Mouse (Mus musculus) T-helper 17 cell (primary cell): ENCODE measurements around the gene Map3k4.
"Not testable (repeated sequence)": the region's sequence is repeated elsewhere in the genome, so short reads cannot be mapped to it uniquely, and the experiment has no call there.

Experiments used
- in situ Hi-C, 2 experiments: fragments of 300-600 bp; cut with MboI, MseI; formaldehyde crosslinking; loops; 1 replicate in 1 of 2; 2 replicates in 1 of 2; pipeline ENCODE4 v1.15.1; 2025; ENCODE audit warnings: high pct_unique_total_duplicates in 2 of 2

Map3k4 gene

DNA sequence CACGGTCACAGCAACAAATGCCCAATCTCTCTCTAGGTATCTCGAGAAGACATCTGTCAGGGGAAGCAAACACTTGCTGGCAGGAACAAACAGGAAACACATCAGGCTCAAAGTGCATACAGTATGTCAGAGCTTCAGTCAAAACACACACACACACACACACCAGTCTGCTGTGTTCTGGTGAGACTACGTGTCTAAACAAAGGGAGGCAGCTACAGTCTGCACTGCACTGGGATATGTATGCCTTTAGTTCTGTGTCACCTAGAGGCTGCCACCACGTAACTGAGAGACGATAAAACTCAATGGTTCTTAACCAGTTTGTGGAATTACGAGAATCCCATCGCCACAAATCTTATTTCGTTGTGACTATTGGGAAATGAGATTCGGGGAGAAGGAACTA lies 88.8 kb downstream of the Map3k4 start:
- in situ Hi-C loops = loop anchor here in 1 of 2 experiments (5.0 kb wide), 1 partner anchor 143 kb away; no protein-coding TSS in a partner anchor

DNA sequence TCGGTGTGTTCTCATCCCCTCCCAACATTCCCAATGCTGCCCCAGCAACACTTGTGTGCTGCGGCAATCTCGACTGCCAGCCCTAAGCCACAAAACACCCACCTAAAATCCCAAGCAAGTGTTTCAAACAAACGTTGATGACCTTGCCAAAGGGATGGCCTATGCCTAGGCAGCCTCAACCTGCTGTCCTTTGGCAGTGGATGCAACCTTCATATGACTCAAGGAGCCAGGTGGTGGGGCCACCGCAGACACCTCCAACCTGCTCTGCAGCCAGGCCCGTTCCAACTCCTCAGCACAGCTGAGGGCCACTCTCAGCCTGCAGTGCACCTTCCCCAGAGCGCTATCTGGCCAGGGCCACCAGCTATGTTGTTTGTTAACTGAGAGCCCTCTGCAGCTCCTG lies 90.1 kb downstream of the Map3k4 start:
- in situ Hi-C loops = loop anchor here in 1 of 2 experiments (5.0 kb wide), 1 partner anchor 144 kb away; no protein-coding TSS in a partner anchor

- in situ Hi-C loops = loop anchor here in 1 of 2 experiments (5.0 kb wide), 1 partner anchor 144 kb away; no protein-coding TSS in a partner anchor
These were observed 90.6 kb downstream of the Map3k4 start for GRCm38 (mm10) chr17:12228001-12228400.

GRCm38 (mm10) chr17:12226551-12226950 lies 92.0 kb downstream of the Map3k4 start:
- in situ Hi-C loops = loop anchor here in 1 of 2 experiments (5.0 kb wide), 1 partner anchor 146 kb away; no protein-coding TSS in a partner anchor

- in situ Hi-C loops = loop anchor here in 1 of 2 experiments (5.0 kb wide), 1 partner anchor 147 kb away; no protein-coding TSS in a partner anchor
These were observed 93.4 kb downstream of the Map3k4 start for GRCm38 (mm10) chr17:12225227-12225626.

GRCm38 (mm10) chr17:12224551-12224950 lies 94.0 kb downstream of the Map3k4 start:
- in situ Hi-C loops = not testable (repeated sequence)

GRCm38 (mm10) chr17:12224145-12224544 lies 94.5 kb downstream of the Map3k4 start:
- in situ Hi-C loops = no loop called here

GRCm38 (mm10) chr17:12223682-12224081 lies 94.9 kb downstream of the Map3k4 start:
- in situ Hi-C loops = no loop called here

DNA sequence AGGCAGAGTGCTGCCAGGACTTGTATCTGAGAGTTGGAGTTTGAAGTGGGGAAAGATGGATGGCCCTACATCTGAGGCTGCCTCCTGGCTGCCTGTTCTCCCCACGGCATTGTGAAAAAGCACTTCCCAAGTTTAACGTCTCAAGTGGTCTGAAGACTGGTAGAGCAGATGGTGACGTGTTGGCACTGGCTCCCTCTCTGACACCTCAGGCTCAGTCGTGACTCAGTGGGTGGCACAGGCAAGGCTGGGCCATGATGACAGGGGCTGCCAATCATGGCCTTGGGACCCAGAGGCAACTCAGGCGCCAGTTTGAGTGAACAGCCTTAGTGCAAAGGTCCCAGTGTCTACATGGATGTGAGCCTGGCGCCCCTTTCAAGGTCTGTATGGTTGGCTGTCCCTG lies 96.7 kb downstream of the Map3k4 start:
- in situ Hi-C loops = no loop called here

- in situ Hi-C loops = no loop called here
These were observed 102.4 kb downstream of the Map3k4 start for GRCm38 (mm10) chr17:12216224-12216623.

DNA sequence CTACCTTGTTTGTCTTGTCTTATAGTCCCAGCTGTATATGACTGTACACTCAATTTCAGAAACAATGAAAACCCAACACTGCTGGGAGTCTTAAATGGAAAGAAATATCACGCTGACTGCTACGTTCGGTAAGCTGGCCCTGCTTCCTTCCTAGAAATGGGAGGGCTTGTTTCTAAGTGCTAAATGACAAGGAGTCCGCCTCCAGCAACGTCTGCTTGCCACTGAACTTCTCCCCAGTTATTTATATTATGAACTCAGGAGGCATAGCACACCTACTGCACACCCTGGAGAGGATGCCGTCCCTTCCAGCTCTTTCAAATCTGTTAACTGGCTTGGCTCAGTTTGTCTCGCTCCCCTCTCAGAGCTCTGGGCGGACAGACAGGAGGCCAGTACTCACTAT lies 105.2 kb downstream of the Map3k4 start:
- in situ Hi-C loops = loop anchor here (5.0 kb wide), 1 partner anchor 176 kb away; no protein-coding TSS in a partner anchor

DNA sequence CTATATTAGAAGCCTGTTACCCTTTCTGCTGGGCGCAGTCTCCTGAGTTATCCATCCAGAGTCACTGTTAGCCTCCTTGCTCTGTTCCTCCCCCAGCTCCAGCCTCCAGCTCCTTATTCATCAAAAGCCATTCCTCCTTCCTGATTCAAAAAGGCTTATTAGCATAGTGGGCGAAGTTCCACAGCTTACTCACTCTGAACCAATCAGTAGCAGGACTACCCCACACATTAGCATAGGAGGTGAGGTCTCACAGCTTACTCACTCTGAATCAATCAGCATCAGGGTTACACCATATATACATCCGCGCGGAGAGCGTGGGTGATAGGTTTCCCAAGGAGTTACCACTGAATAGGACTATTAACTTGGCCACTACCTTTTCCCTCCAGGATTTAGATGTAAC lies 106.3 kb downstream of the Map3k4 start:
- in situ Hi-C loops = loop anchor here (5.0 kb wide), 1 partner anchor 175 kb away; no protein-coding TSS in a partner anchor

GRCm38 (mm10) chr17:12211890-12212289 lies 106.7 kb downstream of the Map3k4 start:
- in situ Hi-C loops = loop anchor here (5.0 kb wide), 1 partner anchor 175 kb away; no protein-coding TSS in a partner anchor

GRCm38 (mm10) chr17:12210544-12211132 lies 108.0 kb downstream of the Map3k4 start:
- in situ Hi-C loops = loop anchor here (5.0 kb wide), 1 partner anchor 173 kb away; no protein-coding TSS in a partner anchor

DNA sequence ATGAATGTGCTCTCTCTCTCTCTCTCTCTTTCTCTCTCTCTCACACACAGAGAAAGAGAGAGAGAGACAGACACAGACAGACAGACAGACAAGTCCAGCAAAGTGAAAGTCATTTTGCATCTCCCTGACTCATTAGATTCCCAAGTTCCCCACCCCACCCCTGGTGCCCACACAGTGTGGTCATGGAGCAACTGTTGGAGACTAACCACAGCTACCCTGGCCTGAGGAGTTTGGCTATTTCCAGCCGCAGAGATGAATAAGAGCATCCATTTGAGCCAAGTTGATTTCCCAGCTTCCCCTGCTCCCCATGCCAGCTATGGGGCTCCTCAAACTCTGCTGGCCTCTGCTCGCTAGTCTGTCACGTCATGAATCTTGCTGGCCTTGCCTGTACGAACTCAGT lies 109.1 kb downstream of the Map3k4 start:
- in situ Hi-C loops = loop anchor here in 1 of 2 experiments (5.0 kb wide), 1 partner anchor 92 kb away; the partner anchor contains the start of gene Agpat4

DNA sequence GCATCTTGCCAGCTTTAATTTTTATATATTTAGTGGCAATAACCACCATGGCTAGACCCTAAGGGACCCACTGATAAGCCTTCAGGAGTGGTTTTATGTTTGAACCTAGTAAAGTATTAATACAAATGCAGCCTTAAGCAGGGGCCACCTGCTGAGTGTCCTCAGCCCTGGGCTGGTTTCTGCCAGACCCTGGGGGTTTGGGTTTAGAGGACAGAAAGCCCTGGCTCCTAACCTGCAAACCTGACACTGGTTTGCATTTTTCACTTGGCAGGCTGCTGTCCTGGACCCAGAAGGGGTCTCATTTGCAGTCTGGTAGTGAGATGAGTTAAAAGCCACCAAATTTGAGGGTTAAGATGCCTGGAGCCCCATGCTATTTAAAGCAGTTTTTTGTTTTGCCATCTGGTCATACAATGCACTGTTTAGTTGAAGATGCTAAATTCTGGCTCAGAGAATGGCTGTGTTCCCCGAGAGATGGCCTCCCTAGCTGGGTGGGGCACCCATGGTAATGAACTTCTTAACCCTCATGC lies 111.5 kb downstream of the Map3k4 start:
- in situ Hi-C loops = loop anchor here in 1 of 2 experiments (5.0 kb wide), 1 partner anchor 90 kb away; the partner anchor contains the start of gene Agpat4

GRCm38 (mm10) chr17:12206248-12206647 lies 112.3 kb downstream of the Map3k4 start:
- in situ Hi-C loops = loop anchor here in 1 of 2 experiments (5.0 kb wide), 1 partner anchor 89 kb away; the partner anchor contains the start of gene Agpat4

DNA sequence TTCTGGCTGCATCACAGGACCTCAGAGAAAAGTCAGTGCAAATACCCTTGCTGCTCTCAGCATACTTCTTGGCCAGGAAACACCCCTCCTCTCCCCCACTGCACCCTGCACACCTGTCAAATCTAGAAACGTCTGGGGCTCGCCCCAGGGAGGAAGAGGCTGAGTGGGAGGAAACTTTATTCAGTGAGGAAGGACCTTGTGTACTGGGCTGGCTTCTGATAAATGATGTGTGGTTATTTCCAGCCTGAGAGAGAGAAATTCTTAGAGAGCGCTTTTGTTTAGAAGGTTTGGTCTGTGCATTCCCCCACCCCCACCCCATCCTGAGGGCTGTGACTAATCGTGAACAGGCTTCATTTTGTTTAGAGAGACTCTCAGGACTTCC lies 112.9 kb downstream of the Map3k4 start:
- in situ Hi-C loops = loop anchor here in 1 of 2 experiments (5.0 kb wide), 1 partner anchor 88 kb away; the partner anchor contains the start of gene Agpat4

- in situ Hi-C loops = loop anchor here in 1 of 2 experiments (5.0 kb wide), 1 partner anchor 88 kb away; the partner anchor contains the start of gene Agpat4
These were observed 113.4 kb downstream of the Map3k4 start for GRCm38 (mm10) chr17:12205015-12205693.

DNA sequence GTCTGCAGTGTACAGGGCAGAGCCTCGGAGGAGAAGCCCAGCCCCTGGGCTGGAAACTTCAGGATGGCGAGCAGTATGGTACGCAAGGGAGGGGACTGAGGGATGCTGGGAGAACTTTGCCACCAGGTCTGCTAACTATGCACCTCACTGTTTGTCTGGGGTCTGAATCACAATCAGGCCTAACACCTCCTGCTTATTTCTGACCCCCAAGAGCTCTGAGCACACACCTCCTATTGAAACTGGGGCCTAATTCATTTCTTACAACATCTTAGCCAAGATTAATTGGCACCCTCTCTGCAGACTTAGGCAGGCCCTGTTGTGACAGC lies 113.9 kb downstream of the Map3k4 start:
- in situ Hi-C loops = loop anchor here (5.0 kb wide), 2 partner anchors 82 to 87 kb away; partner anchors contain the start of gene Agpat4 (in 1 of the 2)

GRCm38 (mm10) chr17:12204246-12204645 lies 114.3 kb downstream of the Map3k4 start:
- in situ Hi-C loops = loop anchor here in 1 of 2 experiments (5.0 kb wide), 1 partner anchor 82 kb away; no protein-coding TSS in a partner anchor
